Mouse (Mus musculus): ENCODE measurements at regions not wholly inside any gene's neighbourhood (a gene's known extent, or its start where the extent isn't known, plus 50 kb on each side); places are given as distances from the start of the nearest gene placed in this dataset.

DNA sequence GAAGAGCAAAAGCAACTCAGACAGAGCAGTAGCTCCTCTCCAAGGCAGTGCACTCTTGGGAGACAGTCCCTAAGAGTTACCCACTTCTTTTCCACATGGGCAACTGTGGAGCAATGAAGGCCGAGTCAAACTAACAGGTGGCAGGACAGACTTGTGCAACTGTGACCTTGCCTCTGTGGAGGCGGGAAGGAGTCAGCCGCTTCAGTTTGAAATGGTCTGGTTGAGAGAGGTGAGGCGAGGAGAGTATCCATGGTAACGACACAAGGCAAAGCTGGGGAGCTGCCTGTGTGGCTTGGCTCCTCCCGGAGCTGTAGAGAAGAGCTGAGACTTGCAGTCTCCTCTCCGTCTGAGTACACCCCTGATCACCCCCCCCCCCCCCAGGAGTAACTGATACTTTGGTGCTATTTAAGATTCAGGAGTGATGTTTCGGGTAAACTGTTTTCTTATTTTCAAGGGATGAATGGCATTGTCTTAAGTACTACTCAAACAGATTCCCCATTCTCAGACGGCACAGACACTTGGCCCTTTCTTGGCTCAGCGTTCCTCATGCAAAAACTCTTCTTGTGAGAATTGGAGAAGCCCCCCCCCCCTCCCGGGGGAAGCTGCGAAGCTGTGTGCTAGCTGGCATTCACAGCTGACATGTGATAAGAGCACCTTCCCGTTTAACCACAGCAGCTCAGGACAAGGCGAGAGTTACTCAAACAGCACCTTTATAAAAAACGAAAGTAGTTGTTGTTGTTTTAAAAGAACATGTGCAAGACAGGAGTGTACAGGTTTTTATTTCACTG lies 54.9 kb upstream of the Chst1 start:
- TF ChIP-seq POLR2A (IDR thresholded peaks at IDR 0.05; ENCODE audit: extremely low read depth, insufficient read depth, low read length) (no peak), CTCF (IDR thresholded peaks at IDR 0.05; ENCODE audit: extremely low read depth, insufficient read depth, low read length) (no peak)
- H3K27ac ChIP-seq (ENCODE audit: insufficient read depth, low read length), result no peak overlapping the region
- no peak overlapping the region for H3K4me3 ChIP-seq (ENCODE audit: insufficient read depth, low read length)
- H3K4me1 ChIP-seq (ENCODE audit: control insufficient read depth, insufficient read depth, low read length), result peaks cover 5% of the 10 kb centered on the region; the same call in 1 of the 2 replicates

DNA sequence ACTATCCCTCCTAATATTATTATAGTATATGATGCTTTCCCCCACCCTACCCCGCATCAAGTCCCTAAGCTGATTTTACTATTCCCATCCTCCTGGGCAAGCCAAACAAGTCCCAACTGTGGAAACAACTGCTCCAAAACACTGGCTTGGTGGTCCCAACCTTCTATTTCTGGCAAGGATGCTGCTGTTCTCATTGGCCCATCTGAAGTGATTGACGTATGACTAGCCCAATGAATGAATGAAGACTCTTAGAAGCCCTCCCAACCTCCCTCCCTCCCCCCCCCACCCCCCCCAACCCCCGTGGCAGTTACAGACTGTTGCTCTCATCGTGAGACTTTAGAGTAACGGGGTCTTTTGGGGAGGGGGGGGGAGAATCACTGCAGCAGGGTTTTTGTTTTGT lies 58.7 kb upstream of the Chst1 start:
- Histone ChIP-seq H3K4me1 (ENCODE audit: control insufficient read depth, insufficient read depth, low read length) (peaks cover 4% of the 10 kb centered on the region; the same call in 1 of the 2 replicates), H3K27ac (ENCODE audit: insufficient read depth, low read length) (no peak overlapping the region), H3K4me3 (ENCODE audit: insufficient read depth, low read length) (no peak overlapping the region)
- no peak for TF ChIP-seq CTCF (IDR thresholded peaks at IDR 0.05; ENCODE audit: extremely low read depth, insufficient read depth, low read length)
- no peak for TF ChIP-seq POLR2A (IDR thresholded peaks at IDR 0.05; ENCODE audit: extremely low read depth, insufficient read depth, low read length)

DNA sequence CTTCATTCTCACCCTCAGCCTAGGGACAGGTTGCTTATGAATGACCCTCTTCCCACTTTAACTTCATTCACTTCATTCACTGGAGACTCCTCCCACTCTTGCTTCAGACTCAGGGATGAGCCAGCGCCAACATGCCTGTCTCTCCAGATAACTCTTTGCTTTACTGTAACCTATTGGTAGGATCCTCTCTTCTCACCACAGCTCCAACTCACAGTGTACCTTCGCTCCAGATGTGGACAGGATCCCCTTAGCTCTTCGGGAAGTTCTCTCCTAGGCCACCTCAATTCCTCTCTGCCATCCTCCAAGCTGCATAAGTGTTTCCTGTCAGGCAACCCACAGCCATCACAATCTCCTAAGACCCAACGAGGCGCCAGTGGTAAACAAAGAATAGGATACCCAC lies 67.5 kb upstream of the Chst1 start:
- H3K4me1 ChIP-seq (ENCODE audit: control insufficient read depth, insufficient read depth, low read length), result peaks cover 5% of the 10 kb centered on the region
- no peak overlapping the region for H3K4me3 ChIP-seq (ENCODE audit: insufficient read depth, low read length)
- TF ChIP-seq POLR2A (IDR thresholded peaks at IDR 0.05; ENCODE audit: extremely low read depth, insufficient read depth, low read length) (no peak), CTCF (IDR thresholded peaks at IDR 0.05; ENCODE audit: extremely low read depth, insufficient read depth, low read length) (no peak)
- no peak overlapping the region for H3K27ac ChIP-seq (ENCODE audit: insufficient read depth, low read length)

DNA sequence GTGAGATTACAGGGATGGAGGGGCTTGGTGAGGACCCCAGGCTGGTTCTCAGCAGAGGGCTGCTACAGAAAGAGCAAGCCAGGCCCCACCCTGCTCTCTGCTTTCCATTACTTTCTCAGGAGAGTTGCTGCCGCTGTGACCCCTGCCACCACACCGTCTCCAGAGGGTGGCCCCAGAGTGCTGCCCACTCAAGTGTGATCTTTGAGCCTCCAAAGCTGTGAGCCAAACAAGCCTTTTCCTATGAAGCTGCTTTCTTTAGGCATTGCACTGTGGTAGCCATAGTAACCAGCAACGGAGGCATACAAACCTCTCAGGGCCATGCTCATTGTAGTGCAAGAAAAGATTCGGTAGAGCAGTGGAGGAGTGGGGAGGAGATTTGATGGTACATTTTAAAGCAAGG lies 68.8 kb upstream of the Chst1 start:
- TF ChIP-seq CTCF (IDR thresholded peaks at IDR 0.05; ENCODE audit: extremely low read depth, insufficient read depth, low read length), result no peak

DNA sequence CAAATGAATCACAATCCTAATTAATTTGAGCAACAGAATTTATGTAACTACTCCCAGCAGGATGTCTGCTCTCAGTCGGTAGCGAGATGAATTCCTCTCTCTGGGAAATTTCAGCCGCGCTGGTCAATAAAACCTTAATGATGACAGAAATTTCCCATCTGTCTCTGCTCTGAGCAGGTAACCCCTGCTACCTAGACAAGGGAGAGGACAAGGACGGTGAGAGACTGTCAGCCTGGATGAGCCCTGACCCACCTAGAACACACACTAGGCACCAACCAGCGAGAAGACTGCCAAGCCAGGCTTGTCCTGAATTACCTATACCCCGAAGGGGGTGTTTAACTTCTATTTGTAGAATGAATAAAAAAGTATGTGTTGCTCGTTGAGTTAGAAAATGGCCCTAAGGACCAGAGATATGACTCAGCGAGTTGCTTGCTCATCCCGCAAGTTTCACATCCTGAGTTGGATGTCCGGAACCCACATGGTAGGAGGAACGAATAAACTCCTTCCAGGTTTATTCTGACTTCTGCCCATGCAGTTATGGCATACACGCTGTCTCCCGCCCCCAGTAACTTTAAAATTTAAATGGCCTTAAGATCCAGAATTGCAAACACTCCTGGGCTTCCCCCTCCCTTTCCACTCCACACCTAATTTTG lies 69.5 kb upstream of the Slc35c1 start:
- Histone ChIP-seq H3K4me3 (ENCODE audit: insufficient read depth, low read length) (peak overlapping the region; percentile 47), H3K4me1 (ENCODE audit: control insufficient read depth, insufficient read depth, low read length) (peaks cover 5% of the 10 kb centered on the region), H3K27ac (ENCODE audit: insufficient read depth, low read length) (peak overlapping the region; percentile 91)
- TF ChIP-seq CTCF (IDR thresholded peaks at IDR 0.05; ENCODE audit: extremely low read depth, insufficient read depth, low read length), result no peak
- no peak for TF ChIP-seq POLR2A (IDR thresholded peaks at IDR 0.05; ENCODE audit: extremely low read depth, insufficient read depth, low read length)

More for the DNA sequence above, 68.8 kb upstream of the Chst1 start:
- peak overlapping the region; percentile 82; the same call in 1 of the 2 replicates for H3K27ac ChIP-seq (ENCODE audit: insufficient read depth, low read length)
- H3K4me3 ChIP-seq (ENCODE audit: insufficient read depth, low read length), result no peak overlapping the region
- H3K4me1 ChIP-seq (ENCODE audit: control insufficient read depth, insufficient read depth, low read length), result peaks cover 5% of the 10 kb centered on the region

DNA sequence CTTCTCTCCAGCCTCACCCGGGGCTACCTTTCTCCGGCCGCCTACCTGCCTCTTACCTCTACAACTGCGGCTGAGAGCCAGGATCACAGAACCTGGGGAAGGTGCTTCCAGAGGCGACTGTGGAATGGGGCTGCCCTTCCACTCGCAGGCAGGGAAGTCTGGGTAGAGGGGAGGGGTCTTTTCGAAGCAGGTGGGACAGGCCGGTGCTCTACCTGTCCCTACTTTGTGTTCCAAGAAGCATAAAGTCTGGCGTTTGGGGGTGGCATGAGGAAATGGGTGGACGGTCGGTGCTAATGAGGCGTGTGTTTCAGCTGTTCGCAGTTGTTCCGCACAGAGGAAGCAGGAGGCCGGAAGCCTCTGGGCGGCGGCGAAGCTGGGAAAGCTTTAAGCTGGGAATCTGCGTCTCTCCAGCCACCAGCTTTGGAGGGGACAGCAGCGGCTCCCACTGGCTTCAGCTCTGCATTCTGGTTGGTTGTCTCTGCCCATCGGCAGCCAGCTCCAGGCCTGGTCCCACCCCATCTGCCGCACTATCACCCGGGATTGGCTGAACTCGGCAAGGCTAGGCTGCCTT lies 68.8 kb upstream of the Slc35c1 start:
- TF ChIP-seq POLR2A (IDR thresholded peaks at IDR 0.05; ENCODE audit: extremely low read depth, insufficient read depth, low read length), result peak; percentile 97
- no peak for TF ChIP-seq CTCF (IDR thresholded peaks at IDR 0.05; ENCODE audit: extremely low read depth, insufficient read depth, low read length)
- H3K4me3 ChIP-seq (ENCODE audit: insufficient read depth, low read length), result peak overlapping the region; percentile 47
- H3K27ac ChIP-seq (ENCODE audit: insufficient read depth, low read length), result peak overlapping the region; percentile 91
- H3K4me1 ChIP-seq (ENCODE audit: control insufficient read depth, insufficient read depth, low read length), result peaks cover 5% of the 10 kb centered on the region

DNA sequence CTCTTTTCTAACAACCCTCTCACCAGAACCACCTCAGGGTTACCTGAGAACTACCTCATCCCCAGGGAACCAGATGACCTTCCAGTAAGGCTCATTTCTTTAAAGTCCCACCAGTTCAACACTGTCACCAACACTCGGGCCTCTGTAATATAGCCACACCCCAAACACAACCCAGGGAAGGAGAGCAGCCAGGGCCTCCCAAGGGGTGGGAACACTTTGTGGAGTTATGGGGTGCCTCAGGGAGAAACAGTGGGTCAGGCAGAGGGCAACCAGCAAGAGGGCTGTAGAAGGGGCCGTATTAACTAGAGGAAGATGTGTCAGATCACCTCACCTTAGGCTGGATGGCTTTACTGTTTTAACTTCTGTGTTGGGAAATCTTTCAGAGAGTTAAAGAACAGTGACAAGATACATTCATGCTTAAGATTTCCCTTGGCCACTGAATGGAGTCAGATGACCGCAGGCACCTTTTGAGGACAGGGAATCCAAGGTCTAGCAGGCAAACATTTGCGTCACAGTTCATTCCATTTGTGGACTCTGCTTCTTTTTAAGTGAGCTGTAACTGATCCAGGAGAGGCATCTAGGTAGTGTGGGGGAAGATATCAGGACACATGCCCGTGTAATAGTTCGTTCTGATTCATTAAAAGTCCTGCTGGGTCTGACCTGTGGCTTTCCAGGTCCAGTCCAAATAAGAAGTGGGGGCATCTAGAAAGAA lies 67.9 kb upstream of the Slc35c1 start:
- TF ChIP-seq CTCF (IDR thresholded peaks at IDR 0.05; ENCODE audit: extremely low read depth, insufficient read depth, low read length), result no peak
- no peak for TF ChIP-seq POLR2A (IDR thresholded peaks at IDR 0.05; ENCODE audit: extremely low read depth, insufficient read depth, low read length)
- Histone ChIP-seq H3K4me1 (ENCODE audit: control insufficient read depth, insufficient read depth, low read length) (peaks cover 5% of the 10 kb centered on the region), H3K27ac (ENCODE audit: insufficient read depth, low read length) (no peak overlapping the region; the same call in 1 of the 2 replicates), H3K4me3 (ENCODE audit: insufficient read depth, low read length) (peak overlapping the region; percentile 47)

DNA sequence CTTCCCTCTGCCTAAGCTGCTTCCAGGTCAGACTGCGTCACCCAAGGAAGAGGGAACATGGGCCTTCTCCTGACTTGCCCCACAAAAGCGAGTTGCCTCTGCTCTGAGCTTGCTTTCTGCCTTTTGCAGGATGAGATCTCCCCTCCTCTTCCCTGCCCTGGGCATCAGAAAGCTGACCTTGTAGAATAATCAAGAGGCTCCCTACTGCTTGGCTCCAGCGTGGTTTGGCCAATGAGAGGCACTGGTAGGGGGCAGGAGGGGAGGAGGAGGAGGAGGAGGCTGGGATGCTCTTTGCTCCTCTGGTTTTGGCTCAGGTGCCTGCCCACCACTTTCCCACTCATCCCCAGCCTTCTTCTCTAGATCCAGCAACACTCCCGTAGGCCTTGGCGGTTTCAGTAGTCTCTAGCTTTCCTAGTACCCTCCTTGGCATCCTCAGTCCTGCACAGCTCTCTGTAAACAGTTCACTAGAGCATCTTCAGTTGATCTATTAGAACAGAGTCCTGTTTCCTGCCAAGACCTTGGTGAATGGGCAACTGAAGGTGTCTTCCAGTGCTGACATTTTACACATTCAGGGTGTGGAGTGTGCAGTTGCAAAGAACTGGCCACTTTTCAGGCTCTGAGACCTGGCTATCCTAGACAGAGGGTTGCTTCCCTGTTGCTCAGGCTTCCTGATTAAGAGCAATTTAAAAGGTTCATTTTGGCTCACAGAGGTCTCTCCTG lies 66.5 kb upstream of the Slc35c1 start:
- H3K4me3 ChIP-seq (ENCODE audit: insufficient read depth, low read length), result no peak overlapping the region
- H3K4me1 ChIP-seq (ENCODE audit: control insufficient read depth, insufficient read depth, low read length), result peaks cover 5% of the 10 kb centered on the region
- TF ChIP-seq POLR2A (IDR thresholded peaks at IDR 0.05; ENCODE audit: extremely low read depth, insufficient read depth, low read length) (no peak), CTCF (IDR thresholded peaks at IDR 0.05; ENCODE audit: extremely low read depth, insufficient read depth, low read length) (no peak)
- H3K27ac ChIP-seq (ENCODE audit: insufficient read depth, low read length), result no peak overlapping the region

DNA sequence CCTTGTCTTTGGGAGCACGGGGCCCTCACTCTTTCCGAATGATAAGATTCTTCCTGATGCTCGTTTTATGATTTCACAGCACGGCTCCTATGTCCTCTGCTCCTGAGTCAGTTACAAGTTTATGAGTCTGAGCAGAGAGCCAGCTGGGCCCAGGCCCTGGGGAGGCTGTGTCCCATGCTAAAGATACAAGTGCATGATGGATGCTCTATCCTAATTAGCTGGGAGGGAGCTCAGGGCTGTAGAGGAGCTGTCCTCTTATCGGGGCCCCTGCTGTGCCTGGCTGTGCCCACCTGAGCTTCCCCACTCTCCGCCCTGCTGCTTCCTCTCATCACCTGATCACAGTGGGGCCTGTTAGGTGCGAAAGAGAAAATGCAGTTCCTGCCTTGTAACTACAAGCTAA lies 65.3 kb upstream of the Slc35c1 start:
- H3K4me3 ChIP-seq (ENCODE audit: insufficient read depth, low read length), result no peak overlapping the region
- TF ChIP-seq POLR2A (IDR thresholded peaks at IDR 0.05; ENCODE audit: extremely low read depth, insufficient read depth, low read length), result no peak
- TF ChIP-seq CTCF (IDR thresholded peaks at IDR 0.05; ENCODE audit: extremely low read depth, insufficient read depth, low read length), result no peak
- H3K4me1 ChIP-seq (ENCODE audit: control insufficient read depth, insufficient read depth, low read length), result peaks cover 3% of the 10 kb centered on the region
- no peak overlapping the region for H3K27ac ChIP-seq (ENCODE audit: insufficient read depth, low read length)

Measured in cortical plate, adult 2 months (tissue).